Mouse (Mus musculus) layer of hippocampus, adult 6 months (tissue): ENCODE data around the gene Fndc5. TPM values are rescaled to one million over a fixed set of nuclear protein-coding genes. Genes with fewer than 3 reads are reported as not detected.

Experiments used
- long read RNA-seq, 2 experiments: library from polyadenylated mRNA; unstranded; transcript quantifications; one replicate each; pipeline ENCODE4 v2.0.0; 2019 to 2020
- polyA plus RNA-seq: library from polyadenylated mRNA; unstranded; fragments of <200 nt; fragmentation: Nextera tagmentation; gene quantifications from 2 replicates; pipeline ENCODE4 v1.2.3, GENCODE M21; 2021

Gene Fndc5
- polyA plus RNA-seq, result 11.0 and 11.6 TPM in 2 replicates
- long read RNA-seq, experiment 1, transcript Fndc5-201 (6 exons, 2,763 nt), result major isoform, 13 of 31 reads
- long read RNA-seq, experiment 1, partial matches to known transcripts, result 14 of 31 reads
- long read RNA-seq, experiment 1, other reads (novel, unspliced or antisense), result 4 of 31 reads
- long read RNA-seq, experiment 2, transcript Fndc5-201 (6 exons, 2,763 nt), result major isoform, 34 of 52 reads
- long read RNA-seq, experiment 2, partial matches to known transcripts, result 10 of 52 reads
- long read RNA-seq, experiment 2, other reads (novel, unspliced or antisense), result 8 of 52 reads

GRCm38 (mm10) chr4:129136579-129137391, at the start of gene Fndc5:
Gene Fndc5, plus strand, starts transcription at chr4:129136999.

GRCm38 (mm10) chr4:129105356-129105755, 31.4 kb upstream of the Fndc5 start, which contains the start of gene Tmem54:
Gene Tmem54, plus strand, starts transcription at chr4:129105548.

GRCm38 (mm10) chr4:129121569-129122086, 15.2 kb upstream of the Fndc5 start, which contains the start of gene Hpca:
Gene Hpca, minus strand, starts transcription at chr4:129122036.

GRCm38 (mm10) chr4:129189542-129190519, 53.0 kb downstream of the Fndc5 start, which contains the start of the genes S100pbp and Yars:
Gene S100pbp, minus strand, starts transcription at chr4:129189727.
Gene Yars, plus strand, starts transcription at chr4:129189760.

Other genes starting within 250 kb of the Fndc5 start
- gene Azin2, start 174.6 kb upstream of the Fndc5 start, polyA plus RNA-seq, result 5.8 and 6.2 TPM in 2 replicates
- 30.3 and 35.0 TPM in 2 replicates for gene Ak2, start 145.0 kb upstream of the Fndc5 start, polyA plus RNA-seq
- 4.0 and 5.0 TPM in 2 replicates for gene Rnf19b, start 78.7 kb upstream of the Fndc5 start, polyA plus RNA-seq
- gene Tmem54, start 31.5 kb upstream of the Fndc5 start, polyA plus RNA-seq, result not detected in 2 replicates
- gene Hpca, start 15.0 kb upstream of the Fndc5 start, polyA plus RNA-seq, result 971 and 1,027 TPM in 2 replicates
- 7.7 and 9.4 TPM in 2 replicates for gene S100pbp, start 52.7 kb downstream of the Fndc5 start, polyA plus RNA-seq
- 57.2 and 58.5 TPM in 2 replicates for gene Yars, start 52.8 kb downstream of the Fndc5 start, polyA plus RNA-seq
- 3.5 and 6.9 TPM in 2 replicates for gene C77080, start 124.4 kb downstream of the Fndc5 start, polyA plus RNA-seq
- 0.35 and 0.41 TPM in 2 replicates for gene Sync, start 150.6 kb downstream of the Fndc5 start, polyA plus RNA-seq
- gene Rbbp4, start 198.4 kb downstream of the Fndc5 start, polyA plus RNA-seq, result 44.3 and 45.5 TPM in 2 replicates
- 65.1 and 79.8 TPM in 2 replicates for gene Zbtb8os, start 198.7 kb downstream of the Fndc5 start, polyA plus RNA-seq
- gene Zbtb8a, start 241.1 kb downstream of the Fndc5 start, polyA plus RNA-seq, result 4.4 and 4.9 TPM in 2 replicates